8 mouse cellular contexts compared by ENCODE assay signal in genomic region chr3:159885271-159885670, GRCm38 (mm10). TPM values are rescaled to one million over a fixed set of nuclear protein-coding genes. Genes with fewer than 3 reads are reported as not detected.
DNase-seq lines count a peak whose midpoint lies in the region; ATAC-seq and TF ChIP-seq lines count a peak whose summit lies in the region.

No protein-coding gene starts in this region.

- H3K36me3 ChIP-seq in hindbrain, embryonic 14.5 days (replicated peaks; ENCODE audit: control insufficient read depth, insufficient read depth) = no peaks in the 10 kb centered on the region

- CTCF ChIA-PET in Patski (lab: Charles Lee) = interaction anchor here (0.8 to 4.0 kb wide), 13 partner anchors 10 to 225 kb away, joined by 3 to 23 read pairs (median 4); partner anchors contain the start of gene Wls

- H3K27me3 ChIP-seq in Patski = no peaks in the 10 kb centered on the region
- H3K27me3 ChIP-seq in hindbrain, embryonic 14.5 days (ENCODE audit: control insufficient read depth, insufficient read depth, low read length) = no peaks in the 10 kb centered on the region

- 16% methylated on average over 3 of the region's 3 CpGs for WGBS in hindbrain, embryonic 14.5 days

- no peaks in the 10 kb centered on the region for H3K9me3 ChIP-seq in hindbrain, embryonic 14.5 days (ENCODE audit: control insufficient read depth, low read length)

- POLR2A ChIA-PET in Patski (lab: Charles Lee) = interaction anchor here (1.5 to 5.3 kb wide), 2 partner anchors 44 to 52 kb away, joined by 7 to 24 read pairs; partner anchors contain the start of gene Wls

- TF ChIP-seq CTCF in Patski (IDR thresholded peaks at IDR 0.05) = no peak

- peak; percentile 100 for DNase-seq in Patski (ENCODE audit: low read depth, low spot score)
- peak; percentile 78 for DNase-seq in embryo, embryonic 10.5 days (ENCODE audit: low spot score)
- DNase-seq in gastrocnemius, postnatal 10 days = peak; percentile 41
- DNase-seq in hindbrain, embryonic 14.5 days (ENCODE audit: low spot score) = peak; percentile 85
- DNase-seq in layer of hippocampus, postnatal 14 days (ENCODE audit: low spot score in 2 of 2) = peak; percentile 73 to 84
- peak; percentile 92 for DNase-seq in lung, postnatal 36 days
- peak; percentile 83 to 86 for DNase-seq in right cerebral cortex, adult 2 months (ENCODE audit: low spot score in 2 of 2)

- H3K4me1 ChIP-seq in hindbrain, embryonic 14.5 days (replicated peaks; ENCODE audit: control insufficient read depth, insufficient read depth, low read length) = 0 out of 2 replicates have a peak, but pooled peaks cover 3% of the 10 kb centered on the region

- peak; percentile 89 for ATAC-seq in Patski
- peak; percentile 93 for ATAC-seq in hindbrain, embryonic 14.5 days (ENCODE audit: low FRiP score)
- no peak for ATAC-seq in erythroblast, adult 5-6 weeks (replicated peaks; ENCODE audit: low FRiP score, poor library complexity, severe bottlenecking)

- H3K4me2 ChIP-seq in hindbrain, embryonic 14.5 days (replicated peaks) = no peak overlapping the region

- peak overlapping the region; percentile 54; the same call in 1 of the 2 replicates for H3K27ac ChIP-seq in hindbrain, embryonic 14.5 days

- no peak overlapping the region for H3K4me3 ChIP-seq in hindbrain, embryonic 14.5 days (replicated peaks; ENCODE audit: low read length)

- in situ Hi-C loops in Patski (cut with MboI; ENCODE audit: low pct_unique_long_range_greater_than_20kb) = loop anchor here (5.0 kb wide), 1 partner anchor 43 kb away; no protein-coding TSS in a partner anchor

- no peak overlapping the region for H3K9ac ChIP-seq in hindbrain, embryonic 14.5 days

RNA-seq across cellular contexts. Expression of gene Wls, which starts 45.8 kb away (rescaled TPM):
- polyA plus RNA-seq in Patski (2021) = 565 TPM
- total RNA-seq in gastrocnemius, postnatal 10 days (2021) = 10 to 100 TPM; 41.5 to 47.5 TPM
- polyA plus RNA-seq in hindbrain, embryonic 14.5 days (2014; fragmentation: Nextera tagmentation; extraction: Ambion mirVana) = 87.9 and 98.1 TPM in 2 replicates
- 10 to 100 TPM; 21.4 to 28.3 TPM for total RNA-seq in layer of hippocampus, postnatal 14 days (2021)
- 16.1 and 16.5 TPM in 2 replicates for total RNA-seq in erythroblast, adult 5-6 weeks (2015; ENCODE audit: low replicate concordance)
- total RNA-seq in erythroblast, adult 5-6 weeks (2017; ENCODE audit: low replicate concordance) = 11.9 and 12.5 TPM in 2 replicates

Comparison
In these comparisons a context has a peak if more than half of its experiments do, and no peak if none do; other contexts are left out.
1. DNase-seq: peak in every context shown above with its lines; median percentile 100 in Patski; 92 in lung, postnatal 36 days; 85 in hindbrain, embryonic 14.5 days; 84 in right cerebral cortex, adult 2 months; 78 in layer of hippocampus, postnatal 14 days; 78 in embryo, embryonic 10.5 days; 41 in gastrocnemius, postnatal 10 days.